Comparison of ENCODE assay signal across 14 mouse cellular contexts in the genomic region with DNA sequence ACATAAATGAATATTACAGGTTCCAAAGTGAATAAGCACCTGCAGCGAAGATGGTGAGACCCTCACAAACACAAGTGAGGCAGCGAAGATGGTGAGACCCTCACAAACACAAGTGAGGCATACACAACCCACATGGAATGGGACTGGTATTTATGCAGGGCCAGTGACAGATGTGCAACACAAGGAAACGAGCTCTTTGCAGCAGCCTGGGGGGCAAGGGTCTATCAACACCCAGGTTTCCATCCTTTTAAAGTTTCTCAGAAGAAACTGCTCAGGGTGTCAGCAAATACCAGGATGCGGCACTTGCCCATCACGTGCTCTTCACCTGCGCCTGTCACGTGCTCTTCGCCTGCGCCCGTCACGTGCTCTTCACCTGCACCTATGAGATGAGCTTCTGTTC.
"Had no signal": no experiment of that assay in that cellular context is flagged by ENCODE, and none has a peak within 500 bp of the region (broad histone marks: within the 10 kb centered on the region; RNA-seq: fewer than 3 reads in every experiment).

No protein-coding gene starts in this region.

- H3K27me3 ChIP-seq: neural tube, embryonic 15.5 days; stomach, embryonic 15.5 days had no signal

- DNase-seq: retina, postnatal 1 day; right cerebral cortex, postnatal 14 days; right cerebral cortex, postnatal 25 days; right cerebral cortex, postnatal 4 days; spleen, adult 18-20 months; thymus, adult 18-20 months; thymus, adult 2 months; thymus, postnatal 14 days; thymus, postnatal 25 days; thymus, postnatal 36 days; thymus, postnatal 4 days had no signal

- H3K9me3 ChIP-seq: neural tube, embryonic 15.5 days; stomach, embryonic 15.5 days had no signal

- H3K4me2 ChIP-seq: neural tube, embryonic 15.5 days; stomach, embryonic 15.5 days had no signal

- H3K27ac ChIP-seq: neural tube, embryonic 15.5 days; stomach, embryonic 15.5 days; stomach, postnatal 0 days had no signal

- H3K9ac ChIP-seq: neural tube, embryonic 15.5 days; stomach, embryonic 15.5 days had no signal

- H3K4me1 ChIP-seq: neural tube, embryonic 15.5 days; stomach, embryonic 15.5 days had no signal

- H3K4me3 ChIP-seq: neural tube, embryonic 15.5 days; stomach, embryonic 15.5 days had no signal

- H3K36me3 ChIP-seq: neural tube, embryonic 15.5 days; stomach, embryonic 15.5 days had no signal
